ENCODE assay signal across 14 mouse cellular contexts in genomic region chr9:35431396-35431795, GRCm38 (mm10).
"Had no signal": no experiment of that assay in that cellular context is flagged by ENCODE, and none has a peak within 500 bp of the region (broad histone marks: within the 10 kb centered on the region; RNA-seq: fewer than 3 reads in every experiment).

No protein-coding gene starts in this region.

- ATAC-seq: liver, postnatal 0 days had no signal

- H3K27ac ChIP-seq: liver, embryonic 13.5 days; lung, embryonic 15.5 days; macrophage; neural tube, embryonic 13.5 days had no signal

- H3K4me1 ChIP-seq: liver, embryonic 13.5 days; megakaryocyte, embryonic 14.5 days had no signal

- H3K4me3 ChIP-seq: layer of hippocampus, adult 2 months; liver, embryonic 13.5 days; lung, embryonic 15.5 days; megakaryocyte, embryonic 14.5 days; neural tube, embryonic 13.5 days had no signal

- H3K9ac ChIP-seq: liver, embryonic 13.5 days; liver, postnatal 0 days; lung, embryonic 15.5 days; neural tube, embryonic 13.5 days had no signal

- H3K4me2 ChIP-seq: liver, embryonic 13.5 days; lung, embryonic 15.5 days; neural tube, embryonic 13.5 days had no signal

- H3K9me3 ChIP-seq: liver, embryonic 13.5 days; lung, embryonic 15.5 days; megakaryocyte, embryonic 14.5 days; neural tube, embryonic 13.5 days had no signal

- H3K27me3 ChIP-seq: liver, embryonic 13.5 days had no signal

- H3K36me3 ChIP-seq: liver, embryonic 13.5 days; lung, embryonic 15.5 days; neural tube, embryonic 13.5 days had no signal

- DNase-seq: kidney, postnatal 10 days; kidney, postnatal 4 days; liver; liver, embryonic 13.5 days; liver, postnatal 0 days; lung, postnatal 14 days; midbrain, embryonic 14.5 days; right cerebral cortex, postnatal 25 days; thymus, postnatal 36 days had no signal
